Mouse (Mus musculus) stomach, embryonic 14.5 days (tissue): ENCODE measurements around the gene Ell3. TPM values are rescaled to one million over a fixed set of nuclear protein-coding genes. Genes with fewer than 3 reads are reported as not detected.
A peak's percentile ranks its signal among the peaks of the same experiment; 100 is the strongest.
"Not testable (repeated sequence)": the region's sequence is repeated elsewhere in the genome, so short reads cannot be mapped to it uniquely, and the experiment has no call there.

Experiments
- ATAC-seq: fragments of 200-750 bp; cut with Nextera tagmentation; 2 replicates; pipeline ENCODE4 v1.8.0; 2017; ENCODE audit warnings: low read depth, moderate TSS enrichment; ENCODE audit not compliant: insufficient number of reproducible peaks, insufficient read depth, low FRiP score
- H3K27ac ChIP-seq: fragments of 300-500 bp; sonication (generic); 2 replicates; pipeline ENCODE4 v1.5.1; 2014; ENCODE audit warnings: mild to moderate bottlenecking, low read length, moderate library complexity, mixed read lengths
- H3K27me3 ChIP-seq: fragments of 300-500 bp; sonication (generic); 2 replicates; pipeline ENCODE4 v1.6.1; 2014; ENCODE audit warnings: low read length, control low read depth, mixed read lengths; ENCODE audit not compliant: control insufficient read depth, insufficient read depth
- H3K36me3 ChIP-seq: fragments of 300-500 bp; sonication (generic); 2 replicates; pipeline ENCODE4 v1.6.1; 2014; ENCODE audit warnings: mild to moderate bottlenecking, control low read depth, low read length, moderate library complexity, mixed read lengths; ENCODE audit not compliant: control insufficient read depth, insufficient read depth
- H3K4me1 ChIP-seq: fragments of 300-500 bp; sonication (generic); 2 replicates; pipeline ENCODE4 v1.6.1; 2014; ENCODE audit warnings: low read length, control low read depth, mixed read lengths; ENCODE audit not compliant: control insufficient read depth, insufficient read depth
- H3K4me2 ChIP-seq: fragments of 300-500 bp; sonication (generic); replicated peaks from 2 replicates; pipeline ENCODE4 v1.6.1; 2014; ENCODE audit warnings: low read depth, low read length, control low read depth
- H3K4me3 ChIP-seq: fragments of 300-500 bp; sonication (generic); 2 replicates; pipeline ENCODE4 v1.5.1; 2014; ENCODE audit warnings: low read depth, low read length, control low read depth
- H3K9ac ChIP-seq: fragments of 300-500 bp; sonication (generic); replicated peaks from 2 replicates; pipeline ENCODE4 v1.6.1; 2014; ENCODE audit warnings: low read depth, mild to moderate bottlenecking, control low read depth, low read length, moderate library complexity, mixed read lengths
- H3K9me3 ChIP-seq: fragments of 300-500 bp; sonication (generic); 2 replicates; pipeline ENCODE4 v1.6.1; 2016; ENCODE audit warnings: low read depth, low read length, control low read depth; ENCODE audit not compliant: control insufficient read depth
- WGBS: fragments of 180-500 bp; shearing (Covaris S2); extraction: QIAGEN DNeasy Blood & Tissue Kit; methylation state at CpG from one replicate; pipeline ENCODE4 v1.1.7; 2014; 5-methylcytosine and 5-hydroxymethylcytosine counted together
- polyA plus RNA-seq: library from polyadenylated mRNA; unstranded; fragments of >200 nt; fragmentation: Nextera tagmentation; extraction: Ambion mirVana; gene quantifications from 2 replicates; pipeline ENCODE4 v1.2.1, GENCODE M21; 2014

Gene Ell3
- 13.7 and 14.1 TPM in 2 replicates for polyA plus RNA-seq

GRCm38 (mm10) chr2:121444178-121444577, at the start of gene Ell3:
Ell3 (minus strand) TSS chr2:121444278.
- Histone ChIP-seq H3K27me3 (0 out of 2 replicates have a peak, but pooled peaks cover 3% of the 10 kb centered on the region), H3K9me3 (no peaks in the 10 kb centered on the region), H3K36me3 (peaks cover 9% of the 10 kb centered on the region; the same call in 1 of the 2 replicates), H3K4me3 (peak within 1 kb of the TSS; percentile 33; the same call in 1 of the 2 replicates), H3K9ac (no peak within 1 kb of the TSS), H3K27ac (no peak within 1 kb of the TSS), H3K4me1 (peaks cover 20% of the 10 kb centered on the region; the same call in 1 of the 2 replicates), H3K4me2 (peak within 1 kb of the TSS; percentile 56)
- ATAC-seq = no peak
- WGBS = 77% methylated on average over 1 of the region's 1 CpGs

- not testable (repeated sequence) for H3K27me3 ChIP-seq, H3K4me1 ChIP-seq, H3K4me3 ChIP-seq, H3K36me3 ChIP-seq, H3K27ac ChIP-seq, ATAC-seq, H3K9me3 ChIP-seq, H3K4me2 ChIP-seq, H3K9ac ChIP-seq
- WGBS = 38% methylated on average over 1 of the region's 2 CpGs
These were observed 40.3 kb upstream of the Ell3 start for GRCm38 (mm10) chr2:121484403-121484802.

GRCm38 (mm10) chr2:121483576-121483975, 39.5 kb upstream of the Ell3 start:
- Histone ChIP-seq H3K27me3 (no peaks in the 10 kb centered on the region), H3K4me2 (no peak overlapping the region), H3K36me3 (no peaks in the 10 kb centered on the region), H3K27ac (no peak overlapping the region), H3K9ac (no peak overlapping the region), H3K4me1 (no peaks in the 10 kb centered on the region), H3K4me3 (no peak overlapping the region), H3K9me3 (no peaks in the 10 kb centered on the region)
- ATAC-seq = no peak
- WGBS = 80% methylated on average over 8 of the region's 8 CpGs

GRCm38 (mm10) chr2:121480916-121481315, 36.8 kb upstream of the Ell3 start:
- H3K4me3 ChIP-seq, H3K36me3 ChIP-seq, H3K4me1 ChIP-seq, H3K27ac ChIP-seq, H3K9me3 ChIP-seq, ATAC-seq, H3K27me3 ChIP-seq, H3K4me2 ChIP-seq, H3K9ac ChIP-seq: not testable (repeated sequence)
- WGBS = 86% methylated on average over 13 of the region's 13 CpGs

- Histone ChIP-seq H3K9me3 (no peaks in the 10 kb centered on the region), H3K4me1 (no peaks in the 10 kb centered on the region), H3K4me3 (no peak overlapping the region), H3K27me3 (no peaks in the 10 kb centered on the region), H3K27ac (no peak overlapping the region), H3K4me2 (no peak overlapping the region), H3K9ac (no peak overlapping the region), H3K36me3 (no peaks in the 10 kb centered on the region)
- 57% methylated on average over 3 of the region's 3 CpGs for WGBS
- ATAC-seq = no peak
These were observed 36.4 kb upstream of the Ell3 start for GRCm38 (mm10) chr2:121480498-121480897.

GRCm38 (mm10) chr2:121477491-121478266, 33.6 kb upstream of the Ell3 start:
- H3K36me3 ChIP-seq = no peaks in the 10 kb centered on the region
- no peak overlapping the region for H3K4me2 ChIP-seq
- no peak for ATAC-seq
- H3K4me3 ChIP-seq = no peak overlapping the region
- H3K27me3 ChIP-seq = no peaks in the 10 kb centered on the region
- H3K27ac ChIP-seq = no peak overlapping the region
- no peaks in the 10 kb centered on the region for H3K9me3 ChIP-seq
- 85% methylated on average over 3 of the region's 3 CpGs for WGBS
- no peaks in the 10 kb centered on the region for H3K4me1 ChIP-seq
- no peak overlapping the region for H3K9ac ChIP-seq

- H3K27me3 ChIP-seq, H3K4me2 ChIP-seq, H3K4me3 ChIP-seq, H3K27ac ChIP-seq, ATAC-seq, H3K9me3 ChIP-seq, H3K9ac ChIP-seq, H3K36me3 ChIP-seq, H3K4me1 ChIP-seq: not testable (repeated sequence)
- WGBS = 94% methylated on average over 2 of the region's 2 CpGs
These were observed 31.2 kb upstream of the Ell3 start for GRCm38 (mm10) chr2:121475306-121475705.

- peak overlapping the region; percentile 45 for H3K4me3 ChIP-seq
- no peak for ATAC-seq
- H3K9ac ChIP-seq = no peak overlapping the region
- 33% methylated on average over 8 of the region's 8 CpGs for WGBS
- H3K9me3 ChIP-seq = no peaks in the 10 kb centered on the region
- H3K27me3 ChIP-seq = no peaks in the 10 kb centered on the region
- no peaks in the 10 kb centered on the region for H3K4me1 ChIP-seq
- H3K27ac ChIP-seq = no peak overlapping the region
- no peaks in the 10 kb centered on the region for H3K36me3 ChIP-seq
- peak overlapping the region; percentile 35 for H3K4me2 ChIP-seq
These were observed 30.1 kb upstream of the Ell3 start for GRCm38 (mm10) chr2:121474180-121474535.
